Mouse (Mus musculus) brain, embryonic 18.5 days (tissue): ENCODE measurements around the gene Rora.
"Not testable (repeated sequence)": the region's sequence is repeated elsewhere in the genome, so short reads cannot be mapped to it uniquely, and the experiment has no call there.

Experiments
- DNase-seq: peaks from one replicate; pipeline ENCODE4 v3.0.0-alpha.2; 2012; ENCODE audit warnings: low read depth, low spot score

Rora gene

GRCm38 (mm10) chr9:69086844-69087243 lies 433.3 kb downstream of the Rora start:
- no peak for DNase-seq

GRCm38 (mm10) chr9:69087325-69087724 lies 433.7 kb downstream of the Rora start:
- no peak for DNase-seq

GRCm38 (mm10) chr9:69090749-69091270 lies 437.2 kb downstream of the Rora start:
- DNase-seq: no peak

GRCm38 (mm10) chr9:69092119-69093013 lies 438.8 kb downstream of the Rora start:
- no peak for DNase-seq

GRCm38 (mm10) chr9:69100153-69100756 lies 446.7 kb downstream of the Rora start:
- not testable (repeated sequence) for DNase-seq

GRCm38 (mm10) chr9:69104321-69104720 lies 450.7 kb downstream of the Rora start:
- DNase-seq: no peak

- DNase-seq: no peak
Measured at GRCm38 (mm10) chr9:69109618-69110300, 456.2 kb downstream of the Rora start.

GRCm38 (mm10) chr9:69110301-69110674 lies 456.7 kb downstream of the Rora start:
- DNase-seq: no peak

- DNase-seq: no peak
Measured at GRCm38 (mm10) chr9:69110706-69111105, 457.1 kb downstream of the Rora start.

GRCm38 (mm10) chr9:69111539-69111938 lies 458.0 kb downstream of the Rora start:
- no peak for DNase-seq

GRCm38 (mm10) chr9:69114429-69114984 lies 460.9 kb downstream of the Rora start:
- no peak for DNase-seq

GRCm38 (mm10) chr9:69116740-69117139 lies 463.2 kb downstream of the Rora start:
- no peak for DNase-seq

- DNase-seq: no peak
Measured at GRCm38 (mm10) chr9:69121117-69121740, 467.6 kb downstream of the Rora start.

- DNase-seq: no peak
Measured at GRCm38 (mm10) chr9:69125011-69125786, 471.6 kb downstream of the Rora start.

- no peak for DNase-seq
Measured at GRCm38 (mm10) chr9:69125787-69126161, 472.2 kb downstream of the Rora start.

GRCm38 (mm10) chr9:69126595-69126994 lies 473.0 kb downstream of the Rora start:
- DNase-seq: no peak

GRCm38 (mm10) chr9:69128335-69128734 lies 474.7 kb downstream of the Rora start:
- DNase-seq: no peak

- no peak for DNase-seq
Measured at GRCm38 (mm10) chr9:69132995-69133394, 479.4 kb downstream of the Rora start.

- no peak for DNase-seq
Measured at GRCm38 (mm10) chr9:69133696-69134095, 480.1 kb downstream of the Rora start.

- DNase-seq: no peak
Measured at GRCm38 (mm10) chr9:69134604-69135003, 481.0 kb downstream of the Rora start.

- DNase-seq: no peak
Measured at GRCm38 (mm10) chr9:69136821-69137220, 483.2 kb downstream of the Rora start.
